In genomic region chr7:104059215-104059614, GRCm38 (mm10) we compare ENCODE assay signal across 28 mouse cellular contexts. TPM values are rescaled to one million over a fixed set of nuclear protein-coding genes. Genes with fewer than 3 reads are reported as not detected.
"Had no signal": no experiment of that assay in that cellular context is flagged by ENCODE, and none has a peak within 500 bp of the region (broad histone marks: within the 10 kb centered on the region; RNA-seq: fewer than 3 reads in every experiment).

No protein-coding gene starts in this region.

- ATAC-seq: hindbrain, postnatal 0 days; intestine, embryonic 16.5 days; liver, embryonic 12.5 days had no signal

- DNase-seq: gastrocnemius, postnatal 14 days; gastrocnemius, postnatal 36 days; heart, adult 18-20 months; heart, postnatal 10 days; kidney, adult 11 months; kidney, adult 2 months; kidney, adult 9 months; kidney, postnatal 14 days; kidney, postnatal 36 days; layer of hippocampus, adult 9-11 months; layer of hippocampus, postnatal 36 days; left cerebral cortex, postnatal 4 days had no signal

RNA-seq across cellular contexts. Expression of gene 4930516K23Rik, which starts 2.0 kb away (rescaled TPM):
- total RNA-seq: gastrocnemius, adult 18-20 months; gastrocnemius, adult 8-10 months; gastrocnemius, postnatal 14 days; gastrocnemius, postnatal 36 days; heart, adult 18-20 months; heart, adult 8-10 months; heart, postnatal 10 days; heart, postnatal 25 days; hematopoietic stem cell, adult 5-6 weeks; hindbrain, postnatal 0 days; layer of hippocampus, adult 18-20 months; layer of hippocampus, adult 8-10 months; layer of hippocampus, postnatal 14 days; layer of hippocampus, postnatal 36 days; left cerebral cortex, adult 18-20 months; left cerebral cortex, adult 8-10 months; left cerebral cortex, postnatal 10 days; left cerebral cortex, postnatal 25 days; left cerebral cortex, postnatal 4 days; liver, adult 2 months had no signal

RNA-seq across cellular contexts. Expression of gene Olfr642, which starts 6.7 kb away (rescaled TPM):
- total RNA-seq: gastrocnemius, adult 18-20 months; gastrocnemius, adult 8-10 months; gastrocnemius, postnatal 14 days; gastrocnemius, postnatal 36 days; heart, adult 18-20 months; heart, adult 8-10 months; heart, postnatal 10 days; heart, postnatal 25 days; hematopoietic stem cell, adult 5-6 weeks; hindbrain, postnatal 0 days; layer of hippocampus, adult 18-20 months; layer of hippocampus, adult 8-10 months; layer of hippocampus, postnatal 14 days; layer of hippocampus, postnatal 36 days; left cerebral cortex, adult 18-20 months; left cerebral cortex, adult 8-10 months; left cerebral cortex, postnatal 10 days; left cerebral cortex, postnatal 25 days; left cerebral cortex, postnatal 4 days; liver, adult 2 months had no signal

RNA-seq across cellular contexts. Expression of gene Olfr644, which starts 12.5 kb away (rescaled TPM):
- total RNA-seq: gastrocnemius, adult 18-20 months; gastrocnemius, adult 8-10 months; gastrocnemius, postnatal 14 days; gastrocnemius, postnatal 36 days; heart, adult 18-20 months; heart, adult 8-10 months; heart, postnatal 10 days; heart, postnatal 25 days; hindbrain, postnatal 0 days; layer of hippocampus, adult 18-20 months; layer of hippocampus, adult 8-10 months; layer of hippocampus, postnatal 14 days; layer of hippocampus, postnatal 36 days; left cerebral cortex, adult 18-20 months; left cerebral cortex, adult 8-10 months; left cerebral cortex, postnatal 10 days; left cerebral cortex, postnatal 25 days; left cerebral cortex, postnatal 4 days; liver, adult 2 months had no signal

RNA-seq across cellular contexts. Expression of gene Olfr641, which starts 24.0 kb away (rescaled TPM):
- total RNA-seq: gastrocnemius, adult 18-20 months; gastrocnemius, adult 8-10 months; gastrocnemius, postnatal 14 days; gastrocnemius, postnatal 36 days; heart, adult 18-20 months; heart, adult 8-10 months; heart, postnatal 10 days; heart, postnatal 25 days; hematopoietic stem cell, adult 5-6 weeks; hindbrain, postnatal 0 days; layer of hippocampus, adult 18-20 months; layer of hippocampus, adult 8-10 months; layer of hippocampus, postnatal 14 days; layer of hippocampus, postnatal 36 days; left cerebral cortex, adult 18-20 months; left cerebral cortex, adult 8-10 months; left cerebral cortex, postnatal 10 days; left cerebral cortex, postnatal 25 days; left cerebral cortex, postnatal 4 days; liver, adult 2 months had no signal

RNA-seq across cellular contexts. Expression of gene Olfr645, which starts 26.1 kb away (rescaled TPM):
- total RNA-seq: gastrocnemius, adult 18-20 months; gastrocnemius, adult 8-10 months; gastrocnemius, postnatal 14 days; gastrocnemius, postnatal 36 days; heart, adult 18-20 months; heart, adult 8-10 months; heart, postnatal 10 days; heart, postnatal 25 days; hematopoietic stem cell, adult 5-6 weeks; hindbrain, postnatal 0 days; layer of hippocampus, adult 18-20 months; layer of hippocampus, adult 8-10 months; layer of hippocampus, postnatal 14 days; layer of hippocampus, postnatal 36 days; left cerebral cortex, adult 18-20 months; left cerebral cortex, adult 8-10 months; left cerebral cortex, postnatal 10 days; left cerebral cortex, postnatal 25 days; left cerebral cortex, postnatal 4 days; liver, adult 2 months had no signal
